Mouse (Mus musculus): ENCODE measurements at regions not wholly inside any gene's neighbourhood (a gene's known extent, or its start where the extent isn't known, plus 50 kb on each side); places are given as distances from the start of the nearest gene placed in this dataset.

- H3K27me3 ChIP-seq (ENCODE audit: control insufficient read depth, insufficient read depth, insufficient read length) = no peaks in the 10 kb centered on the region
- H3K4me3 ChIP-seq = no peak overlapping the region
- H3K36me3 ChIP-seq (ENCODE audit: control insufficient read depth, insufficient read depth) = no peaks in the 10 kb centered on the region
- TF ChIP-seq CEBPB (IDR thresholded peaks at IDR 0.05; ENCODE audit: insufficient read depth, poor library complexity, severe bottlenecking) = no peak
- no peak for TF ChIP-seq TCF12 (IDR thresholded peaks at IDR 0.05; ENCODE audit: insufficient read depth, poor library complexity, severe bottlenecking)
- no peak for TF ChIP-seq TCF3 (IDR thresholded peaks at IDR 0.05; ENCODE audit: insufficient read length, low read depth)
- TF ChIP-seq MYOG (IDR thresholded peaks at IDR 0.05; ENCODE audit: control insufficient read depth in 1 of 3, insufficient read depth in 1 of 3, insufficient read length in 2 of 3, low read depth in 2 of 3) = no peak
- TF ChIP-seq MYOD1 (IDR thresholded peaks at IDR 0.05; ENCODE audit: control insufficient read depth in 1 of 3, insufficient read length in 2 of 3, low read depth in 2 of 3) = no peak
- no peak for TF ChIP-seq POLR2A (IDR thresholded peaks at IDR 0.05; ENCODE audit: insufficient read length, low read depth)
- no peak for TF ChIP-seq USF1 (IDR thresholded peaks at IDR 0.05; ENCODE audit: low read depth)
- TF ChIP-seq SRF (IDR thresholded peaks at IDR 0.05; ENCODE audit: control insufficient read depth, insufficient read length, low read depth) = no peak
- no peak for TF ChIP-seq REST (IDR thresholded peaks at IDR 0.05; ENCODE audit: insufficient read depth, insufficient read length)
- TF ChIP-seq MAX (IDR thresholded peaks at IDR 0.05; ENCODE audit: low read depth) = no peak
- TF ChIP-seq POLR2AphosphoS2 (IDR thresholded peaks at IDR 0.05; ENCODE audit: insufficient read length, low read depth) = no peak
- no peak for TF ChIP-seq E2F4 (IDR thresholded peaks at IDR 0.05; ENCODE audit: insufficient read depth)
- H3K79me2 ChIP-seq (ENCODE audit: control insufficient read depth, insufficient read depth) = no peaks in the 10 kb centered on the region
- no peak overlapping the region for H3K4me2 ChIP-seq (ENCODE audit: low read depth)
- no peak overlapping the region for H3ac ChIP-seq (ENCODE audit: control insufficient read depth, insufficient read length)
Observed at GRCm38 (mm10) chr15:3672586-3672985, 89.3 kb upstream of the Ghr start.

- no peak overlapping the region for H3ac ChIP-seq (ENCODE audit: control insufficient read depth, insufficient read length)
- peak overlapping the region; percentile 3 for H3K4me2 ChIP-seq (ENCODE audit: low read depth)
- H3K36me3 ChIP-seq (ENCODE audit: control insufficient read depth, insufficient read depth) = no peaks in the 10 kb centered on the region
- TF ChIP-seq TCF12 (IDR thresholded peaks at IDR 0.05; ENCODE audit: insufficient read depth, poor library complexity, severe bottlenecking) (peak; percentile 8), CEBPB (IDR thresholded peaks at IDR 0.05; ENCODE audit: insufficient read depth, poor library complexity, severe bottlenecking) (peak; percentile 87), POLR2A (IDR thresholded peaks at IDR 0.05; ENCODE audit: insufficient read length, low read depth) (no peak), E2F4 (IDR thresholded peaks at IDR 0.05; ENCODE audit: insufficient read depth) (no peak)
- no peaks in the 10 kb centered on the region for H3K79me2 ChIP-seq (ENCODE audit: control insufficient read depth, insufficient read depth)
- H3K4me3 ChIP-seq = no peak overlapping the region
- no peaks in the 10 kb centered on the region for H3K27me3 ChIP-seq (ENCODE audit: control insufficient read depth, insufficient read depth, insufficient read length)
Observed at GRCm38 (mm10) chr15:3671169-3671568, 87.9 kb upstream of the Ghr start.

GRCm38 (mm10) chr15:3669411-3669810 is 86.1 kb upstream of the Ghr start:
- Histone ChIP-seq H3K4me3 (no peak overlapping the region), H3K27me3 (ENCODE audit: control insufficient read depth, insufficient read depth, insufficient read length) (no peaks in the 10 kb centered on the region), H3K79me2 (ENCODE audit: control insufficient read depth, insufficient read depth) (no peaks in the 10 kb centered on the region), H3ac (ENCODE audit: control insufficient read depth, insufficient read length) (no peak overlapping the region), H3K4me2 (ENCODE audit: low read depth) (peak overlapping the region; percentile 31), H3K36me3 (ENCODE audit: control insufficient read depth, insufficient read depth) (no peaks in the 10 kb centered on the region)
- TF ChIP-seq USF1 (IDR thresholded peaks at IDR 0.05; ENCODE audit: low read depth) = no peak
- no peak for TF ChIP-seq MYOG (IDR thresholded peaks at IDR 0.05; ENCODE audit: control insufficient read depth in 1 of 3, insufficient read depth in 1 of 3, insufficient read length in 2 of 3, low read depth in 2 of 3)
- TF ChIP-seq CEBPB (IDR thresholded peaks at IDR 0.05; ENCODE audit: insufficient read depth, poor library complexity, severe bottlenecking) = peak; percentile 34; the same call in 1 of the 2 replicates
- TF ChIP-seq TCF12 (IDR thresholded peaks at IDR 0.05; ENCODE audit: insufficient read depth, poor library complexity, severe bottlenecking) = no peak
- no peak for TF ChIP-seq SRF (IDR thresholded peaks at IDR 0.05; ENCODE audit: control insufficient read depth, insufficient read length, low read depth)

- Histone ChIP-seq H3K4me2 (ENCODE audit: low read depth) (peak overlapping the region; percentile 31), H3K36me3 (ENCODE audit: control insufficient read depth, insufficient read depth) (no peaks in the 10 kb centered on the region), H3ac (ENCODE audit: control insufficient read depth, insufficient read length) (no peak overlapping the region), H3K79me2 (ENCODE audit: control insufficient read depth, insufficient read depth) (no peaks in the 10 kb centered on the region), H3K4me3 (no peak overlapping the region), H3K27me3 (ENCODE audit: control insufficient read depth, insufficient read depth, insufficient read length) (no peaks in the 10 kb centered on the region)
- peak; percentile 89 for TF ChIP-seq CEBPB (IDR thresholded peaks at IDR 0.05; ENCODE audit: insufficient read depth, poor library complexity, severe bottlenecking)
- TF ChIP-seq E2F4 (IDR thresholded peaks at IDR 0.05; ENCODE audit: insufficient read depth) = no peak
- TF ChIP-seq POLR2A (IDR thresholded peaks at IDR 0.05; ENCODE audit: insufficient read length, low read depth) = no peak
- peak in 1 of 3 experiments; percentile 2 for TF ChIP-seq MYOD1 (IDR thresholded peaks at IDR 0.05; ENCODE audit: control insufficient read depth in 1 of 3, insufficient read length in 2 of 3, low read depth in 2 of 3)
- no peak for TF ChIP-seq USF1 (IDR thresholded peaks at IDR 0.05; ENCODE audit: low read depth)
- no peak for TF ChIP-seq MYOG (IDR thresholded peaks at IDR 0.05; ENCODE audit: control insufficient read depth in 1 of 3, insufficient read depth in 1 of 3, insufficient read length in 2 of 3, low read depth in 2 of 3)
- no peak for TF ChIP-seq SRF (IDR thresholded peaks at IDR 0.05; ENCODE audit: control insufficient read depth, insufficient read length, low read depth)
- no peak for TF ChIP-seq REST (IDR thresholded peaks at IDR 0.05; ENCODE audit: insufficient read depth, insufficient read length)
Observed at GRCm38 (mm10) chr15:3668863-3669262, 85.6 kb upstream of the Ghr start.

GRCm38 (mm10) chr15:3648741-3649140 is 65.4 kb upstream of the Ghr start:
- Histone ChIP-seq H3K27me3 (ENCODE audit: control insufficient read depth, insufficient read depth, insufficient read length) (no peaks in the 10 kb centered on the region), H3K4me3 (no peak overlapping the region)
- TF ChIP-seq POLR2AphosphoS2 (IDR thresholded peaks at IDR 0.05; ENCODE audit: insufficient read length, low read depth) (no peak), REST (IDR thresholded peaks at IDR 0.05; ENCODE audit: insufficient read depth, insufficient read length) (no peak), TCF12 (IDR thresholded peaks at IDR 0.05; ENCODE audit: insufficient read depth, poor library complexity, severe bottlenecking) (no peak), MAX (IDR thresholded peaks at IDR 0.05; ENCODE audit: low read depth) (no peak)

More at GRCm38 (mm10) chr15:3648741-3649140, 65.4 kb upstream of the Ghr start:
- H3K4me2 ChIP-seq (ENCODE audit: low read depth) = no peak overlapping the region
- H3K36me3 ChIP-seq (ENCODE audit: control insufficient read depth, insufficient read depth) = no peaks in the 10 kb centered on the region
- no peaks in the 10 kb centered on the region for H3K79me2 ChIP-seq (ENCODE audit: control insufficient read depth, insufficient read depth)
- H3ac ChIP-seq (ENCODE audit: control insufficient read depth, insufficient read length) = no peak overlapping the region
